Mouse (Mus musculus): ENCODE data around the gene Gnb1. TPM values are rescaled to one million over a fixed set of nuclear protein-coding genes. Genes with fewer than 3 reads are reported as not detected.

Gene Gnb1
- polyA plus RNA-seq, 1 experiment from 2014 or later: 316 TPM

DNA sequence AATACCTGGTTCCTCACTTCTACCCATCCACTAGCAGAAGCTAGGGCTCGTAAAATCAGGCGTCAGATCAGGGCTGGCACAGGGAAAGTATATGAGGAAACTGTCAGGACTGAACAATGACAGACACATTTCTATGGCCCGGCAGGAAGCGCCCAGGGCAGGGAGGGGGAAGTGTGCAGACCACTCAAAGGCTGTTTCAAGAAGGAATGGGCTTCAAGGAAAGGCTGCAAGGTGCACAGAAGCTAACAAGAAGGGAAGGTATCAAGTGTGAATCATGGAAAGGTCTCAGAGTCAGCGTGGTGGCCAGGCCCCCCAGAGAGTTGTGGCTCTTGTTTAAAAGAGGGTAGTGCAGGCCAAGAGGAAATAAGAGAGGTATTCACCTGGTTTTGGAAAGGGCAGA is 705 bp upstream of the Gnb1 start:
- Histone ChIP-seq H3K9me3 (replicated peaks; ENCODE audit: control insufficient read depth, low read length) (no peaks in the 10 kb centered on the region), H3K4me1 (ENCODE audit: control insufficient read depth, insufficient read depth, low read length) (peaks cover 54% of the 10 kb centered on the region), H3K27me3 (ENCODE audit: control insufficient read depth, insufficient read depth, low read length) (no peaks in the 10 kb centered on the region), H3K27ac (ENCODE audit: low read length) (peak overlapping the region; percentile 93), H3K4me3 (ENCODE audit: low read length) (peak overlapping the region; percentile 99), H3K9ac (ENCODE audit: low read length) (peak overlapping the region; percentile 100), H3K4me2 (ENCODE audit: low read depth, low read length) (peak overlapping the region; percentile 93), H3K36me3 (ENCODE audit: control insufficient read depth, insufficient read depth) (no peaks in the 10 kb centered on the region)
- 30% methylated on average over 5 of the region's 5 CpGs for WGBS
- no peak for ATAC-seq (replicated peaks; ENCODE audit: extremely low read depth, insufficient read depth, low FRiP score)

DNA sequence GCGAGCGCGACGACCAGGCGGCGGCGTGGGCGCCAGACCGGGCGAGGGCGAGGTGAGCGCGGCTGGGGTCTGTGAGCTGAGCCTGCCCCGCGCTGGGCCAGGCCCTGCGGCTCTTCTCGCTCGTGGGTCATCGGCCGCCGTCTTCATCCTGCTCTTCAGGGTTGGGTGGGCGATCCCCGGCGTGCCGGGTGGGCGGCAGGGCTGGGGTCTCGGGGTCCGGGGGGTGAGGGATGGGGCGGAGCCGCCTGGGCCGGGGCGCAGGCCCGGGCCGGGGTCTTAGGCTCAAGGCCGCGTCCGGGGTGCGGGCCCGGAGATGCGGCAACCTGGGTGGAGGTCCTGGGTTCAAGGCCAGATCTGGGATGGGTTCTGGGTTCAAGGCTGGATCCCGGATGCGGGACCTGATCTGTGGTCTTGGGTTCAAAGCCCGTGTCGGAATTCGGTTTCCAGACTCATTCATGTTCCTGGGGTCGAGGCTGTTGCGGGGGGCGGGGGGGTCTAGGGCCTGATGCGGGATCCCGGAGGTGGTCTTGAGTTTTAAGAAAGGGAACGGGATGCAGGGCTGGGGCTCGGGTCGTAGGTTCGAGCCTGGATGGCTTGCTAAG is 469 bp downstream of the Gnb1 start:
- H3K9me3 ChIP-seq (replicated peaks; ENCODE audit: control insufficient read depth, low read length): no peaks in the 10 kb centered on the region
- H3K27ac ChIP-seq (ENCODE audit: low read length): peak overlapping the region; percentile 93
- H3K9ac ChIP-seq (ENCODE audit: low read length): peak overlapping the region; percentile 100
- peak; percentile 25 for ATAC-seq (replicated peaks; ENCODE audit: extremely low read depth, insufficient read depth, low FRiP score)
- under 1% methylated on average over 45 of the region's 54 CpGs for WGBS
- no peaks in the 10 kb centered on the region for H3K27me3 ChIP-seq (ENCODE audit: control insufficient read depth, insufficient read depth, low read length)
- H3K36me3 ChIP-seq (ENCODE audit: control insufficient read depth, insufficient read depth): no peaks in the 10 kb centered on the region
- H3K4me1 ChIP-seq (ENCODE audit: control insufficient read depth, insufficient read depth, low read length): peaks cover 53% of the 10 kb centered on the region
- H3K4me3 ChIP-seq (ENCODE audit: low read length): peak overlapping the region; percentile 99
- peak overlapping the region; percentile 86 for H3K4me2 ChIP-seq (ENCODE audit: low read depth, low read length)

DNA sequence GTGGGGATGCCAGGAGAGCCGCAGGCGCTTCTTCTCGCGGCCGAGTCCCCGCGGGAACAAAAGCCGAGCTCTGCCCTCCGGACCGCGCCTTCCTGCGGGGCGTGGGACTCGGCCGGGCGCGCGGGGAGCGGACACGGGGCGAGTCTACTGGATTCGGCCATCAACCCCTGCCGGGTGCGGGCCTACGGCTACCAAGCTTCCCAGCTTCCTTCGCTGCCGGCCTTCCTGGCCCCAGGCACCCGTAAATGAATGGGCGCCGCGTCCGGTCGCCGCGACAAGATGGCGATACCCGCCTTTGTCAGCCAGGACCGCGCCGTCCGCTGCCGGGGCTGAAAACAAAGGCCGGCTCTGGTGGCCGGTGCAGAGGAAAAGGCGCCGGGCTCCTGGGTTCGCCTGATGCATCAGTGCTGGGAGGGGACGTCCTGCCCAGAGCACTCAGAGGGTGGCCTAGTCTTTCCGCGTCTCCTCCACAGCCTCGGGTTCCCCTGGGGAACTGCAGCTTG is 1.0 kb downstream of the Gnb1 start:
- no peaks in the 10 kb centered on the region for H3K36me3 ChIP-seq (ENCODE audit: control insufficient read depth, insufficient read depth)
- ATAC-seq (replicated peaks; ENCODE audit: extremely low read depth, insufficient read depth, low FRiP score): no peak
- H3K4me1 ChIP-seq (ENCODE audit: control insufficient read depth, insufficient read depth, low read length): peaks cover 50% of the 10 kb centered on the region
- H3K9me3 ChIP-seq (replicated peaks; ENCODE audit: control insufficient read depth, low read length): no peaks in the 10 kb centered on the region
- under 1% methylated on average over 51 of the region's 51 CpGs for WGBS
- H3K9ac ChIP-seq (ENCODE audit: low read length): peak overlapping the region; percentile 100
- no peaks in the 10 kb centered on the region for H3K27me3 ChIP-seq (ENCODE audit: control insufficient read depth, insufficient read depth, low read length)
- peak overlapping the region; percentile 93 for H3K27ac ChIP-seq (ENCODE audit: low read length)
- H3K4me3 ChIP-seq (ENCODE audit: low read length): peak overlapping the region; percentile 99
- H3K4me2 ChIP-seq (ENCODE audit: low read depth, low read length): peak overlapping the region; percentile 86

DNA sequence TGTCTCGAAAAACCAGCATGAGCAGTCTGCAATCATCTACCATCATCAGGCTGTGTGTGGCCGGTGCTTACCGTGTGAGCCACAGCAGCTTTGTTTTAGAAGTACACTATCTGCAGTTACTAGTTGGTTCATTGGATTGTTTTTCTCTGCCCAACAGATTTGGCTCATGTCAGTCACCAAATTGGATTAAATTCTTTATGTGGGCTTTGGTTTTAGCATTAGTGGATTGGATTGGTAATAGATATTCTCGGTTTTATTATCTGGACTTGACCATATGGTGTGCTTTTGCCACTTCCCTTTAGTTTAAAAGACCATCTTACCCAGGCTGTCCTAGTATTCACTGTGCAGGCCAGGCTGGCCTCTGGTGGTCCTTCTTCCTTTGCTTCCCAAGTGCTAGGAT is 3.7 kb downstream of the Gnb1 start:
- no peaks in the 10 kb centered on the region for H3K9me3 ChIP-seq (replicated peaks; ENCODE audit: control insufficient read depth, low read length)
- no peak overlapping the region for H3K27ac ChIP-seq (ENCODE audit: low read length)
- H3K4me3 ChIP-seq (ENCODE audit: low read length): no peak overlapping the region
- no peaks in the 10 kb centered on the region for H3K36me3 ChIP-seq (ENCODE audit: control insufficient read depth, insufficient read depth)
- peaks cover 26% of the 10 kb centered on the region for H3K4me1 ChIP-seq (ENCODE audit: control insufficient read depth, insufficient read depth, low read length)
- no peak overlapping the region for H3K9ac ChIP-seq (ENCODE audit: low read length)
- no peak for ATAC-seq (replicated peaks; ENCODE audit: extremely low read depth, insufficient read depth, low FRiP score)
- 54% methylated on average over 4 of the region's 4 CpGs for WGBS
- no peak overlapping the region; the same call in 1 of the 2 replicates for H3K4me2 ChIP-seq (ENCODE audit: low read depth, low read length)
- H3K27me3 ChIP-seq (ENCODE audit: control insufficient read depth, insufficient read depth, low read length): no peaks in the 10 kb centered on the region

DNA sequence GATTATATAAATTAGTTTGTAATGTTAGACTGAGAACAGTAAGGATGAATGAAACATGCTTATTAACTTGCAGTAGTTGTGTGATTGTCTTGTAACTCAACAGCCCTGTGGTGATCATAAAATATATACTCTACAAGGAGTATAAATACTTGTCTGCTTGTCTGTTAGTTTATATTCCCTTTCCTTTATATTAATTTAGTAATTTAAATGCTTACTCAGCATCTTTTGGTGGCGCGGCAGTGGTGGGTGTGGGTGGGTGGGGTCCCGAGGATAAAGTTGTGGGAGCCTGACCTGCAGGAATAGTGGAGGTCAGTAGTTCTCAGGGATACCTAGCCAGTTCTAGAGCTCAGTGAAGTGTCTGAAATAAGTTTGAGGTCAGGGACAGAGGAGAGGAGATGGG is 6.8 kb downstream of the Gnb1 start:
- peaks cover 13% of the 10 kb centered on the region for H3K4me1 ChIP-seq (ENCODE audit: control insufficient read depth, insufficient read depth, low read length)
- no peaks in the 10 kb centered on the region for H3K27me3 ChIP-seq (ENCODE audit: control insufficient read depth, insufficient read depth, low read length)
- H3K36me3 ChIP-seq (ENCODE audit: control insufficient read depth, insufficient read depth): no peaks in the 10 kb centered on the region
- H3K4me2 ChIP-seq (ENCODE audit: low read depth, low read length): no peak overlapping the region
- H3K9me3 ChIP-seq (replicated peaks; ENCODE audit: control insufficient read depth, low read length): no peaks in the 10 kb centered on the region
- no peak overlapping the region for H3K9ac ChIP-seq (ENCODE audit: low read length)
- WGBS: 81% methylated on average over 3 of the region's 3 CpGs
- no peak overlapping the region for H3K4me3 ChIP-seq (ENCODE audit: low read length)
- ATAC-seq (replicated peaks; ENCODE audit: extremely low read depth, insufficient read depth, low FRiP score): no peak
- no peak overlapping the region for H3K27ac ChIP-seq (ENCODE audit: low read length)

DNA sequence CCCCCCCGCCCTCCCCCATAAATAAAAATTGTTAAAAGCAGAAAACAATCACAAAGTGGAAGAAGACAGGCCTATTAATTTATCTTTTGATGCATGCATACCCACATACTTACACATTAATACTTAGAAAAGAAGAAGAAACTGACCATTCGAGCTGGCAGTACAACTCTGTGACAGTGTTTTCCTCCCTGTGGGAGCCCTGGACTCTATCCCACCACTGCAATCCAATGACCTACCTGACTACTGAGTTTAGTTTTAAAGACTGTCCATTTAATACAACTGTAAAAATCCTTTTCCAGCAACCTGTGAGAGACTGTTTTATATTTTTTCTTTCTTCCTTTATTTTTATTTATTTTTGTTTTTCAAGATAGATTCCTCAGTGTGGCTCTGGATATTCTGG is 10.0 kb downstream of the Gnb1 start:
- H3K27me3 ChIP-seq (ENCODE audit: control insufficient read depth, insufficient read depth, low read length): no peaks in the 10 kb centered on the region
- no peak overlapping the region for H3K4me2 ChIP-seq (ENCODE audit: low read depth, low read length)
- H3K4me3 ChIP-seq (ENCODE audit: low read length): no peak overlapping the region
- H3K9ac ChIP-seq (ENCODE audit: low read length): no peak overlapping the region
- no peak for ATAC-seq (replicated peaks; ENCODE audit: extremely low read depth, insufficient read depth, low FRiP score)
- 50% methylated on average over 2 of the region's 2 CpGs for WGBS
- peaks cover 20% of the 10 kb centered on the region for H3K4me1 ChIP-seq (ENCODE audit: control insufficient read depth, insufficient read depth, low read length)
- no peak overlapping the region for H3K27ac ChIP-seq (ENCODE audit: low read length)
- H3K9me3 ChIP-seq (replicated peaks; ENCODE audit: control insufficient read depth, low read length): no peaks in the 10 kb centered on the region
- H3K36me3 ChIP-seq (ENCODE audit: control insufficient read depth, insufficient read depth): no peaks in the 10 kb centered on the region

DNA sequence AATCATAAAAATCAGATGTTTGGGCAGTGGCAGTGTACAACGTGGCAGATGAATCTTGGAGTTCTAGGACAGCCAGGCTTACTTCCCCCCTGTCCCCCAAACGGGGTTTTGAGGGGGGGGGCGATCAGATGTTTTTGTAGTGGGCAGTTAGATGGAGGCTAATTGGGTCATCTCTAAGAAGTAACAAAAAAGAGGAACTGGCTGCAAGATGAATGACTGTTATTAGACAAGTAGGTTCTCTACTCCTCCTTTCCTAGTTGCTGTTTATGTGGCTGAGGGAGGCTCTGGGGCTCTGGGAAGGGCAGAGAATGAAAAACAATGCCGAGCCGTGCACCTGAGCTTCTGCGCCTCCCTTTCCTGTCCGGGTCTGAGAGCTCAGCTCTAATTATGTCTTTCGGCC is 13.9 kb downstream of the Gnb1 start:
- H3K9ac ChIP-seq (ENCODE audit: low read length): no peak overlapping the region

DNA sequence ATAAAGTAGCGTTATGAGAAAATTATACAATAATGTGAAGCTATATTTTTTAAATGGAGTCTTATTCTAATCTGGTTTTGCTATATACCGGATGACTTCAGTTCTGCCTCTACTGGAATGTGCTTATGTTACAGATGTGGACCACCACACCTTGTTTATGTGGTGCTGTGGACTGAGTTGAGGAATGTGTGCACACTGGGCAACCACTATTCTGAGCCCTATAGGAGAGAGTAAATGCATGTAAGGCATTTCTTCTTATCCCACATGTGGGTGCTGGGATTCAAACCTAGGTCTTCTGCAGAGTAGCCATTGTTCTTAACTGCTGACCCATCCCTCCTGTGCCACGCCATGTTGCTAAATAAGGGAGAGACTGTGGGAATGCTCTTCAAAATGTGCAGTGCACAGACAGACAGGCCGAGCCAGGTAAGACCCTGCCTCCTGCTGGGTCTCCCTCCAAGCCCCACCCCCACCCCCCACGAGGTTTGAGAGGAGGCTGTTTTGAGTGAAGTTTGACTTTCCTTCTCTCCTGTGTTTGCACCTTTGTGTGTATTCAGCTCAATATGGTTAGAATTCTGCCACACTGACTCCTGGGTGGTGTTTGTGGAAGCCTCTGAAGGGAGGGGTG is 14.6 kb downstream of the Gnb1 start:
- WGBS: 77% methylated on average over 5 of the region's 5 CpGs
- ATAC-seq (replicated peaks; ENCODE audit: extremely low read depth, insufficient read depth, low FRiP score): no peak
- H3K27ac ChIP-seq (ENCODE audit: low read length): no peak overlapping the region

More for the DNA sequence above, 13.9 kb downstream of the Gnb1 start:
- ATAC-seq (replicated peaks; ENCODE audit: extremely low read depth, insufficient read depth, low FRiP score): no peak
- no peaks in the 10 kb centered on the region for H3K9me3 ChIP-seq (replicated peaks; ENCODE audit: control insufficient read depth, low read length)
- 0 out of 2 replicates have a peak overlapping the region, but pooled peaks have one; percentile 2 for H3K4me2 ChIP-seq (ENCODE audit: low read depth, low read length)
- 54% methylated on average over 8 of the region's 8 CpGs for WGBS
- no peak overlapping the region for H3K27ac ChIP-seq (ENCODE audit: low read length)
- H3K4me3 ChIP-seq (ENCODE audit: low read length): no peak overlapping the region
- peaks cover 26% of the 10 kb centered on the region for H3K4me1 ChIP-seq (ENCODE audit: control insufficient read depth, insufficient read depth, low read length)
- H3K36me3 ChIP-seq (ENCODE audit: control insufficient read depth, insufficient read depth): no peaks in the 10 kb centered on the region
- no peaks in the 10 kb centered on the region for H3K27me3 ChIP-seq (ENCODE audit: control insufficient read depth, insufficient read depth, low read length)

DNA sequence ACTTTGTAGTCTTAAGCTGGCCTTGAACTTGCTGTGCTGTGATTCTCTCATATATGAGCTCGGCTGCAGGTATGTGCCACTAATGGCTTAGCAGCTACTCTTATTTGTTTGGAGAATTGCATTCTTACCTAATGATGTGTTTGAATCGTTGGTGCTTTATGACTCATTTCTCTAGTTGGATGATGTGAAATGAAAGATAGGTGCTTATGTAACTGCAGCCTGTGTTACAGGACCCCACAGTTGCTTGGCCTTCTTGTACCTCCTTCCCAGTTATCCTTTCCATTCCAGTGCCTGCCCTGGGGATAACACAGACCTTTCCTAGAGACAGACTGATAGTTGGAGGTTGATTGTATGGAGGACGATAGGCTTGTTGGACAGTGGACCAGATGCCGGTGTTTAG is 17.5 kb downstream of the Gnb1 start:
- ATAC-seq (replicated peaks; ENCODE audit: extremely low read depth, insufficient read depth, low FRiP score): no peak
- no peaks in the 10 kb centered on the region for H3K36me3 ChIP-seq (ENCODE audit: control insufficient read depth, insufficient read depth)
- H3K4me3 ChIP-seq (ENCODE audit: low read length): no peak overlapping the region
- H3K27ac ChIP-seq (ENCODE audit: low read length): no peak overlapping the region
- WGBS: 75% methylated on average over 4 of the region's 4 CpGs
- H3K27me3 ChIP-seq (ENCODE audit: control insufficient read depth, insufficient read depth, low read length): no peaks in the 10 kb centered on the region
- no peak overlapping the region for H3K9ac ChIP-seq (ENCODE audit: low read length)
- H3K4me1 ChIP-seq (ENCODE audit: control insufficient read depth, insufficient read depth, low read length): peaks cover 32% of the 10 kb centered on the region
- no peak overlapping the region for H3K4me2 ChIP-seq (ENCODE audit: low read depth, low read length)
- no peaks in the 10 kb centered on the region for H3K9me3 ChIP-seq (replicated peaks; ENCODE audit: control insufficient read depth, low read length)

More for the DNA sequence above, 14.6 kb downstream of the Gnb1 start:
- Histone ChIP-seq H3K36me3 (ENCODE audit: control insufficient read depth, insufficient read depth) (no peaks in the 10 kb centered on the region), H3K4me1 (ENCODE audit: control insufficient read depth, insufficient read depth, low read length) (peaks cover 29% of the 10 kb centered on the region), H3K9ac (ENCODE audit: low read length) (no peak overlapping the region), H3K27me3 (ENCODE audit: control insufficient read depth, insufficient read depth, low read length) (no peaks in the 10 kb centered on the region), H3K4me2 (ENCODE audit: low read depth, low read length) (no peak overlapping the region), H3K4me3 (ENCODE audit: low read length) (no peak overlapping the region), H3K9me3 (replicated peaks; ENCODE audit: control insufficient read depth, low read length) (no peaks in the 10 kb centered on the region)
